Mouse (Mus musculus) monocyte, adult 5-6 weeks (primary cell): ENCODE measurements at regions not wholly inside any gene's neighbourhood (a gene's known extent, or its start where the extent isn't known, plus 50 kb on each side); places are given as distances from the start of the nearest gene placed in this dataset.

ENCODE experiments used
- ATAC-seq: fragments of 153-309, 156-312 bp; replicated peaks from 2 replicates; pipeline ENCODE4 v1.8.0; 2017; ENCODE audit warnings: mild to moderate bottlenecking; ENCODE audit not compliant: low TSS enrichment, insufficient number of reproducible peaks, severe bottlenecking, poor library complexity, low FRiP score

GRCm38 (mm10) chr4:125439856-125440255, 50.6 kb upstream of the Grik3 start:
- ATAC-seq, result no peak

GRCm38 (mm10) chr4:125437161-125437822, 53.2 kb upstream of the Grik3 start:
- no peak for ATAC-seq

GRCm38 (mm10) chr4:125433511-125433910, 57.0 kb upstream of the Grik3 start:
- ATAC-seq, result no peak

GRCm38 (mm10) chr4:125431648-125432047, 58.9 kb upstream of the Grik3 start:
- ATAC-seq, result no peak

GRCm38 (mm10) chr4:125430845-125431244, 59.7 kb upstream of the Grik3 start:
- ATAC-seq, result no peak

GRCm38 (mm10) chr4:125428736-125429135, 61.8 kb upstream of the Grik3 start:
- ATAC-seq, result no peak

- ATAC-seq, result no peak
These were observed 69.8 kb upstream of the Grik3 start for GRCm38 (mm10) chr4:125420561-125421241.

GRCm38 (mm10) chr4:125419491-125420255, 70.8 kb upstream of the Grik3 start:
- no peak for ATAC-seq

GRCm38 (mm10) chr4:125415308-125415707, 75.2 kb upstream of the Grik3 start:
- no peak for ATAC-seq

GRCm38 (mm10) chr4:125413833-125414719, 76.4 kb upstream of the Grik3 start:
- ATAC-seq, result no peak

- no peak for ATAC-seq
These were observed 79.6 kb upstream of the Grik3 start for GRCm38 (mm10) chr4:125410736-125411441.

GRCm38 (mm10) chr4:125399376-125400112, 91.0 kb upstream of the Grik3 start:
- no peak for ATAC-seq

GRCm38 (mm10) chr4:125397007-125397461, 93.5 kb upstream of the Grik3 start:
- no peak for ATAC-seq

GRCm38 (mm10) chr4:125391269-125391668, 99.2 kb upstream of the Grik3 start:
- no peak for ATAC-seq

GRCm38 (mm10) chr4:125385811-125386210, 104.7 kb upstream of the Grik3 start:
- ATAC-seq, result no peak

- ATAC-seq, result no peak
These were observed 126.5 kb upstream of the Grik3 start for GRCm38 (mm10) chr4:125364011-125364410.

GRCm38 (mm10) chr4:125361611-125362520, 128.6 kb upstream of the Grik3 start:
- no peak for ATAC-seq
